Mouse (Mus musculus) midbrain, postnatal 0 days (tissue): Measurements from ENCODE around the gene Copb1. TPM values are rescaled to one million over a fixed set of nuclear protein-coding genes. Genes with fewer than 3 reads are reported as not detected.
"Not testable (repeated sequence)": the region's sequence is repeated elsewhere in the genome, so short reads cannot be mapped to it uniquely, and the experiment has no call there.

Experiments
- ATAC-seq: fragments of 200-750 bp; cut with Nextera tagmentation; 2 replicates; pipeline ENCODE4 v1.8.0; 2017; ENCODE audit warnings: moderate number of reproducible peaks, mild to moderate bottlenecking, moderate TSS enrichment, moderate library complexity; ENCODE audit not compliant: low FRiP score
- DNase-seq: peaks from one replicate; pipeline ENCODE4 v3.0.0-alpha.2; 2015; ENCODE audit warnings: low spot score
- H3K27ac ChIP-seq: fragments of 300-500 bp; sonication (generic); 2 replicates; pipeline ENCODE4 v1.5.1; 2014; ENCODE audit warnings: low read depth, mild to moderate bottlenecking, low read length, mixed read lengths
- H3K27me3 ChIP-seq: fragments of 300-500 bp; sonication (generic); 2 replicates; pipeline ENCODE4 v1.6.1; 2014; ENCODE audit warnings: low read length, control low read depth, mixed read lengths; ENCODE audit not compliant: insufficient read depth
- H3K36me3 ChIP-seq: fragments of 300-500 bp; sonication (generic); 2 replicates; pipeline ENCODE4 v1.6.1; 2014; ENCODE audit warnings: low read length, control low read depth, mixed read lengths; ENCODE audit not compliant: insufficient read depth
- H3K4me1 ChIP-seq: fragments of 300-500 bp; sonication (generic); 2 replicates; pipeline ENCODE4 v1.6.1; 2014; ENCODE audit warnings: mild to moderate bottlenecking, control low read depth, antibody characterized with exemption, low read length, mixed read lengths; ENCODE audit not compliant: insufficient read depth
- H3K4me2 ChIP-seq: fragments of 300-500 bp; sonication (generic); 2 replicates; pipeline ENCODE4 v1.6.1; 2014; ENCODE audit warnings: low read depth, mild to moderate bottlenecking, low read length, mixed read lengths; ENCODE audit not compliant: poor library complexity, severe bottlenecking
- H3K4me3 ChIP-seq: fragments of 300-500 bp; sonication (generic); 2 replicates; pipeline ENCODE4 v1.5.1; 2014; ENCODE audit warnings: low read depth, mild to moderate bottlenecking, low read length, moderate library complexity
- H3K9ac ChIP-seq: fragments of 300-500 bp; sonication (generic); replicated peaks from 2 replicates; pipeline ENCODE4 v1.6.1; 2014; ENCODE audit warnings: mild to moderate bottlenecking, low read length, moderate library complexity, mixed read lengths; ENCODE audit not compliant: poor library complexity, severe bottlenecking
- H3K9me3 ChIP-seq: fragments of 300-500 bp; sonication (generic); 2 replicates; pipeline ENCODE4 v1.6.1; 2016; ENCODE audit warnings: low read length, control low read depth
- CTCF ChIP-seq: IDR thresholded peaks from 2 replicates; pipeline ENCODE4 v1.5.1; 2016; ENCODE audit warnings: antibody characterized with exemption, mild to moderate bottlenecking
- WGBS: fragments of 180-500 bp; shearing (Covaris S2); extraction: QIAGEN DNeasy Blood & Tissue Kit; methylation state at CpG from one replicate; pipeline ENCODE4 v1.1.7; 2014; 5-methylcytosine and 5-hydroxymethylcytosine counted together
- polyA plus RNA-seq: library from polyadenylated mRNA; unstranded; fragments of >200 nt; fragmentation: Nextera tagmentation; extraction: Ambion mirVana; gene quantifications from 2 replicates; pipeline ENCODE4 v1.2.1, GENCODE M21; 2015
- total RNA-seq: library from RNA; depleted of rRNA; stranded (reverse); fragments of >200 nt; gene quantifications from 2 replicates; pipeline ENCODE4 v1.2.3, GENCODE M21; 2014

Gene Copb1
- total and polyA plus RNA-seq, 2 experiments from 2014 or later = 47.1 to 65.1 TPM

- H3K9me3 ChIP-seq = no peaks in the 10 kb centered on the region
- WGBS = 84% methylated on average over 1 of the region's 1 CpGs
- no peak for TF ChIP-seq CTCF
- no peak overlapping the region for H3K27ac ChIP-seq
- no peaks in the 10 kb centered on the region for H3K27me3 ChIP-seq
- H3K4me3 ChIP-seq = no peak overlapping the region
- H3K9ac ChIP-seq = no peak overlapping the region
- ATAC-seq (no peak), DNase-seq (no peak)
- H3K4me2 ChIP-seq = no peak overlapping the region
- no peaks in the 10 kb centered on the region for H3K36me3 ChIP-seq
- H3K4me1 ChIP-seq = no peaks in the 10 kb centered on the region
Observed at GRCm38 (mm10) chr7:114198252-114198651, 56.3 kb downstream of the Copb1 start.

GRCm38 (mm10) chr7:114196588-114196987 is 57.9 kb downstream of the Copb1 start:
- WGBS = 88% methylated on average over 2 of the region's 2 CpGs
- not testable (repeated sequence) for H3K27me3 ChIP-seq, H3K36me3 ChIP-seq, ATAC-seq, H3K4me2 ChIP-seq, H3K9me3 ChIP-seq, H3K4me1 ChIP-seq, H3K27ac ChIP-seq, H3K4me3 ChIP-seq, H3K9ac ChIP-seq, DNase-seq
- peak; percentile 8; the same call in 1 of the 2 replicates for TF ChIP-seq CTCF

GRCm38 (mm10) chr7:114194788-114195187 is 59.7 kb downstream of the Copb1 start:
- ATAC-seq, H3K27ac ChIP-seq, H3K4me2 ChIP-seq, H3K4me1 ChIP-seq, H3K9me3 ChIP-seq, H3K36me3 ChIP-seq, DNase-seq, H3K9ac ChIP-seq, H3K4me3 ChIP-seq, H3K27me3 ChIP-seq: not testable (repeated sequence)
- 76% methylated on average over 2 of the region's 2 CpGs for WGBS

GRCm38 (mm10) chr7:114194224-114194623 is 60.3 kb downstream of the Copb1 start:
- DNase-seq = no peak
- TF ChIP-seq CTCF = no peak
- 80% methylated on average over 4 of the region's 4 CpGs for WGBS

GRCm38 (mm10) chr7:114193284-114194067 is 61.0 kb downstream of the Copb1 start:
- Histone ChIP-seq H3K27ac (no peak overlapping the region), H3K27me3 (no peaks in the 10 kb centered on the region), H3K36me3 (no peaks in the 10 kb centered on the region), H3K4me2 (no peak overlapping the region), H3K9me3 (no peaks in the 10 kb centered on the region), H3K9ac (no peak overlapping the region), H3K4me1 (no peaks in the 10 kb centered on the region), H3K4me3 (no peak overlapping the region)
- ATAC-seq = no peak
- no peak for DNase-seq
- 84% methylated on average over 6 of the region's 6 CpGs for WGBS
- TF ChIP-seq CTCF = no peak

More at GRCm38 (mm10) chr7:114194224-114194623, 60.3 kb downstream of the Copb1 start:
- H3K9me3 ChIP-seq = no peaks in the 10 kb centered on the region
- no peaks in the 10 kb centered on the region for H3K4me1 ChIP-seq
- no peaks in the 10 kb centered on the region for H3K27me3 ChIP-seq
- H3K9ac ChIP-seq = no peak overlapping the region
- no peak overlapping the region for H3K4me2 ChIP-seq
- H3K36me3 ChIP-seq = no peaks in the 10 kb centered on the region
- no peak for ATAC-seq
- no peak overlapping the region for H3K27ac ChIP-seq
- H3K4me3 ChIP-seq = no peak overlapping the region

- Histone ChIP-seq H3K4me3 (no peak overlapping the region), H3K9me3 (no peaks in the 10 kb centered on the region), H3K36me3 (no peaks in the 10 kb centered on the region), H3K27me3 (no peaks in the 10 kb centered on the region), H3K4me1 (no peaks in the 10 kb centered on the region), H3K27ac (no peak overlapping the region), H3K4me2 (no peak overlapping the region), H3K9ac (no peak overlapping the region)
- DNase-seq = no peak
- no peak for ATAC-seq
- WGBS = 41% methylated on average over 3 of the region's 3 CpGs
- TF ChIP-seq CTCF = no peak
Observed at GRCm38 (mm10) chr7:114192581-114192980, 61.9 kb downstream of the Copb1 start.
